Mouse (Mus musculus) R1 (cell line): ENCODE data around the gene Vmn1r215.
"Not testable (repeated sequence)": the region's sequence is repeated elsewhere in the genome, so short reads cannot be mapped to it uniquely, and the experiment has no call there.

Experiments used
- DNase-seq: peaks from one replicate; pipeline ENCODE4 v3.0.0-alpha.2; 2018; ENCODE audit warnings: low read depth, low spot score

Vmn1r215 gene

DNA sequence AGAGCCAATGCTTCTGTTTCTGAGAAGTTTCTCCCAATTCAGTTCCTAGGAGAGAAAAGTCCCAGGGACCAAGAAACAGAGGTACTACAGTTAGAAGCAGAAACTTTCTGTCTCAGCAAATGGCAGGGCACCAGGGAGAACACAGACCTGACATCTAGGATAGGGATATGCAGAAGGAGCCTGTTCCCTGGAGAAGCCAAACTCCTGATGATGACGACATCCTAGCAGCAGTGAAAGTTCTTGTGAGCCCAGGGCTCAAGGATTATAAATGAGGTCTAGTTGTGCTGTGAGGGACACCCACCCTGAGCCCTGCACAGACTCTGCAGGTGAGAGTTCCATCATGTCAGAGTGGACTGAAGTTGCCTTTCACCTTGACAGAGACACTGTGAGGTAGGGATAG, at the start of gene Vmn1r215:
TSS of gene Vmn1r215 (plus strand) at position 301 of the 400 bp plus-strand sequence.
- no peak for DNase-seq

DNA sequence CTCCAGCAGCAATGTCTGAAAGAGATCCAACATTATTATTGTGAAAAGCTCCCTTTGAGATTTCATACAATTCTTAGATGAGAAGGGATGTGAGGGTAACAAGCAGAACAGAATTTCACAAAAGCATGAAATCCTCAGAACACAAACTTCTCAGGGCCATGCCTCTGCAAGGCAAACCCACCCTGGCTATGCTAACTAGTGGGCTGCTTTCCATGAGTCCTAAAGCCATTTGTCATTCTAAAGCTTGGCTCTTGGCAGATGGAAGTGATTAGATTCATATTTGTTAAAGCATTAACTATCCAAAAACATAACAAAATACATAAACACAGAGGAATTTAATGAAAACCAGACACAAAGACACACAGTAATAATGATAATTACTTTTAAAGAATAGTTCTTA, 49.7 kb upstream of the Vmn1r215 start:
- DNase-seq: no peak

DNA sequence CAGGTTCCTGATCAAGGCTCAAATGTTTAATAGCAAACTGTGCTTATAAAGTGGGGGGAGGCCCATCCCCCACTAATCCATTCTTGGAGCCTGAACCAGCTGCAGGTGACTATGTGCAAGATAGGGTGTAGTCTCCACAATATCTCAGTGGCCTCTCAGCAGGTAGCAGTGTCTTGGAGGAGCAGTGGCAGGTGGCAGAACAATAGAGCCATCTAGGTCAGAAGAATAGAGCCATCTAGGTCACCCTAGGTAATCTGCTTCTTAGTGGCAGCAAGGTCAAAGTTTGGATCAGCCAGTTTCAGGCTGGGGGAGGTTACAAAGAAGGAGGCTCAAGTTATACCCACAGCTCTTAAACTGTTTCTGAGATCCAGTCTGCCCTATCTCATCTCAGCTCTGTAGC, 43.0 kb upstream of the Vmn1r215 start:
- DNase-seq: peak; percentile 91

DNA sequence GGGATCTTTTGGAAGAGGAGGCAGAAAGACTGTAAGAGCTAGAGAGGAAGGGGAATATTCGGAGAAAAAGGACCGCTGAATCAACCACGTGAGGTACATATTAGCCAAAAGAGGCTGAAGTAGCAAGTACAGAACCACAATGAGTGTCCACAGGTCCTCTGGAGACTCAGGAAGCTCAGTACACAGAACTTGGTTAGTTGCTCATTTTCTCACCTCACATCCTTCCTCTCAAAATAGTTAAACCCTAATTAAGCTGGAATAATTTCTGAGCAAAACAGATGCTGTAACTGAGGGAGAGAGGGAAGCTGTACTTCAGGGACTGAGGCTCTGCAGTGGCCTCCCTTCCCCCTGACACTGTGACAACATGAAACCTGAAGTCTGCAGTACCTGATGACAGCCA, 37.7 kb upstream of the Vmn1r215 start, which contains the start of gene Vmn1r214:
TSS of gene Vmn1r214 (plus strand) at position 301 of the 400 bp plus-strand sequence.
- DNase-seq: no peak

DNA sequence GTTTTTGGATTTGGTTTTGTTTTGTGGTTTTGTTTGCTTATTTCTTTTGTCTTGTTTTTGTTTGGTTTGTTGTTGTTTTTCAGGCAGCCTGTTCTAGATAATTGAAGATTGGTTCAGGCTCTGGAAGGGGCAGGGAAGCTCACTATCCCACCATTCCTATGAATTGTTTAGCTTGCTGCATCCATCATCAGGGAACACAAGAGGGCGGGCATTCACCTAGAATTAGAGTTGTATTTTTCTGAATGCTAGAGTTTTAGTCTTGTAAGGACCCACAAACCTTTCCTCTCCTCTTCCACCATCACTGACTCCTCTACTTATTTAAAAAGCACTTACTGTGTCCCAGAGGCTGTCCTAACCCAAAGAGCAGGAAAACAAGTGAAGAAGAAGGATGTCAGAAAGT, 10.0 kb upstream of the Vmn1r215 start:
- DNase-seq: peak; percentile 14

DNA sequence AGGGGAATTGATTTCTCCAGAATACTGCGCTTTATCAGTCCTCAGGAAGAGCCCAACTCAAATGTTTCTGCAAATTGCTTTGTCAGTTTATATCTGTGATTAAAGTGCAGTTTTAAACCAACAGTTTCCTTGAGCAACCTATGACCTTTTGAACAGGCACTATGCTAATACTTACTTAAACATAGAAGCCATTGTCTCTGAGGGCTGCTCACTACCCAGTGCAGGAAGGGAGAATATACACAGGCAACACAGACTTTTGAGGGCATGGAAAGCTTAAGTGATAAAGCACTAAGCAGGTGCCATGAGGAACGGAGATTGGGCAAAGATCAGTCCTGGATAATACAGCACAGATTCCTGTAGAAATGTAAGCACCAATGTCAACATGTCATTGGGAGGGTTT, 1.5 kb downstream of the Vmn1r215 start:
- DNase-seq: no peak

DNA sequence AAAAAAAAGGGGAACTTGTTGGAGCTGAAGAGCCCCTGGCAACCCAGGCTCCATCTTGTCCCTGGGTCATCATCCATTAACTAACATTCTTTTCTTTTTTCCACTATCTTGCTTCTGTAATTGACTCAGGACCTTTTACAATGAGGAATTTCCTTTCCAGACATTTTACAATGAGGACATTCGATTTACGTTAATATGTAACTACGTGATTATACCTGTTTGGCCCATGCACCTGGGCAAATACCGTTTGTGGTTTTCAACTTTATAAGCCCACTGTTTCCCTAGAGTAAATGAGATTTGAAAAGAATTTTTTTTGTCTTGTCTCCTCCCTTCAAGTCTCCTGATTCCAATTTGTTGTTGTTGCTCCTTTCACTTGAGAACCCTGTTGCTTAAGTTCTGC, 26.6 kb downstream of the Vmn1r215 start:
- no peak for DNase-seq

DNA sequence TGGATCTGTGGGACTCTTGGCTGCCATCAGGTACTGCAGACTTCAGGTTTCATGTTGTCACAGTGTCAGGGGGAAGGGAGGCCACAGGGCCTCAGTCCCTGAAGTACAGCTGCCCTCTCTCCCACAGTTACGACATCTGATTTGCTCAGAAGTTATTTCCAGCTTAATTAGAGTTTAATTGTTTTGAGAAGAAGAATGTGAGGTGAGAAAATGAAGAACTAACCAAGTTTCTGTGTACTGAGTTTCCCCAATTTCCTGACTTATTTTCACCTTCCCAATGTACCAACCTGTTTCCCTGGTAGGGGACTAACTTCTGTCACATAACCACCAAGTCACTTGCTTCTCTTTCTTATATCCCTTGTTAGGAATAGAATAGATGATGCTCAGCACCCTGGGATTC, 50.3 kb downstream of the Vmn1r215 start, which contains the start of gene Vmn1r217:
TSS of gene Vmn1r217 (minus strand) at position 101 of the 400 bp plus-strand sequence.
- not testable (repeated sequence) for DNase-seq

DNA sequence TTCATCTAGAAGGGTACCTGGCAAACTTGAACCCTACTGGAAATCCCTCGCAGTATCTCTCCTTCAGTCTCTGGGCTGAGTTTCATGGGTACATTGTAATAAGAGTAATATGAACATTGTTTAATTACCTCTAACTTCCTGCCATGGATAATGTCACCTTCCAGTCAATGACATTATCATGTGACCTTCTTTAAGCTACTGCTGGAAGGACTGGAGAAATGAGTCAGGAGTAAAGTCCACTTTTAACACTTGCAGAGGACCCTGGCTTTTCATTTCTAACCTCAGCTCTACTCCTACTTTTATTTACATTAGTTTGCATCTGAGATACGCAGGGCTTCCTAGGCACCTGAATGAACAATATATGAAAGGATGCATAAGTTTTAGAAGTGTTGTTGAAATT, 52.8 kb downstream of the Vmn1r215 start:
- DNase-seq: no peak
